Mouse (Mus musculus) stomach, postnatal 0 days (tissue): Measurements from ENCODE around the gene Dok3.

ENCODE experiments used
- CTCF ChIP-seq: IDR thresholded peaks from 2 replicates; pipeline ENCODE4 v1.5.1; 2016; ENCODE audit warnings: antibody characterized with exemption, low read depth, mild to moderate bottlenecking, moderate library complexity
- EP300 ChIP-seq: optimal IDR thresholded peaks from 2 replicates; pipeline ENCODE3; 2016; ENCODE audit warnings: antibody characterized with exemption

DNA sequence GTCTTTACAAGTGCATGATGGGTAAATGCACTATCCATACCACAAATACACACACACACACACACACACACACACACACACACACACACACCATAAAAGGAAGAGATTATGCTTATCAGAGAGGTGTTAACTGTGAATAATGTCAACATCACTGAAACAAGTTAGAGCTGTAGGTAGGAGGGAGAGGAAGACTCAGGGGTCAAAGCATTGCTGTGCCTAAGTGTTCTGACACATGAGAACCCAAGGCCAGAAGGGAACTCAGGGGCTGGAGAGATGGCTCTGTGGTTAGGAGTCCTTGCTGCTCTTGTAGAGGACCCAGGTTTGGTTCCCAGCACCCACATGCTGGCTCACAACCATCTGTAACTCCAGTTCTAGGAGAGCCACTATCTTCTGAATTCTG lies 49.2 kb downstream of the Dok3 start:
- TF ChIP-seq CTCF (no peak), EP300 (no peak)
